Mouse (Mus musculus) limb, embryonic 13.5 days (tissue): Measurements from ENCODE around the gene Mgat5b. TPM values are rescaled to one million over a fixed set of nuclear protein-coding genes. Genes with fewer than 3 reads are reported as not detected.

Source experiments
- ATAC-seq: fragments of 200-750 bp; cut with Nextera tagmentation; 2 replicates; pipeline ENCODE4 v1.8.0; 2017; ENCODE audit warnings: low read depth, moderate number of reproducible peaks, moderate TSS enrichment; ENCODE audit not compliant: low FRiP score
- H3K27ac ChIP-seq: fragments of 300-500 bp; sonication (generic); 2 replicates; pipeline ENCODE4 v1.5.1; 2015; ENCODE audit warnings: inconsistent platforms, mild to moderate bottlenecking, moderate library complexity
- H3K27me3 ChIP-seq: fragments of 300-500 bp; sonication (generic); 2 replicates; pipeline ENCODE4 v1.6.1; 2015; ENCODE audit warnings: mild to moderate bottlenecking, inconsistent platforms
- H3K36me3 ChIP-seq: fragments of 300-500 bp; sonication (generic); 2 replicates; pipeline ENCODE4 v1.6.1; 2015; ENCODE audit warnings: inconsistent platforms, mild to moderate bottlenecking, moderate library complexity
- H3K4me1 ChIP-seq: fragments of 300-500 bp; sonication (generic); 2 replicates; pipeline ENCODE4 v1.6.1; 2015; ENCODE audit warnings: inconsistent platforms
- H3K4me2 ChIP-seq: fragments of 300-500 bp; sonication (generic); replicated peaks from 2 replicates; pipeline ENCODE4 v1.6.1; 2015; ENCODE audit warnings: inconsistent platforms, mild to moderate bottlenecking, moderate library complexity
- H3K4me3 ChIP-seq: fragments of 300-500 bp; sonication (generic); 2 replicates; pipeline ENCODE4 v1.5.1; 2015; ENCODE audit warnings: moderate library complexity, mild to moderate bottlenecking, inconsistent platforms
- H3K9ac ChIP-seq: fragments of 300-500 bp; sonication (generic); 2 replicates; pipeline ENCODE4 v1.6.1; 2015; ENCODE audit warnings: mild to moderate bottlenecking, inconsistent platforms
- H3K9me3 ChIP-seq: fragments of 300-500 bp; sonication (generic); 2 replicates; pipeline ENCODE4 v1.6.1; 2016; ENCODE audit warnings: inconsistent platforms
- WGBS: fragments of 180-500 bp; shearing (Covaris S2); methylation state at CpG from one replicate; pipeline ENCODE4 v1.1.7; 2015; 5-methylcytosine and 5-hydroxymethylcytosine counted together
- polyA plus RNA-seq: library from polyadenylated mRNA; unstranded; fragments of >200 nt; fragmentation: Nextera tagmentation; extraction: Ambion mirVana; gene quantifications from 2 replicates; pipeline ENCODE4 v1.2.1, GENCODE M21; 2015

Mgat5b gene
- polyA plus RNA-seq, 1 experiment from 2014 or later: 1.7 TPM

- WGBS: 97% methylated on average over 3 of the region's 3 CpGs
- H3K4me3 ChIP-seq: no peak overlapping the region
- no peaks in the 10 kb centered on the region for H3K36me3 ChIP-seq
- no peak for ATAC-seq
- H3K9me3 ChIP-seq: peaks cover 8% of the 10 kb centered on the region; the same call in 1 of the 2 replicates
- peaks cover 17% of the 10 kb centered on the region for H3K4me1 ChIP-seq
- peaks cover 9% of the 10 kb centered on the region; the same call in 1 of the 2 replicates for H3K27me3 ChIP-seq
- no peak overlapping the region for H3K9ac ChIP-seq
- H3K27ac ChIP-seq: no peak overlapping the region
- H3K4me2 ChIP-seq: no peak overlapping the region
Measured at GRCm38 (mm10) chr11:117023537-117023936, 104.9 kb downstream of the Mgat5b start.

GRCm38 (mm10) chr11:117027681-117028080, 109.0 kb downstream of the Mgat5b start:
- Histone ChIP-seq H3K9ac (no peak overlapping the region), H3K36me3 (no peaks in the 10 kb centered on the region), H3K4me3 (no peak overlapping the region), H3K4me1 (peaks cover 39% of the 10 kb centered on the region), H3K4me2 (no peak overlapping the region), H3K9me3 (peaks cover 8% of the 10 kb centered on the region; the same call in 1 of the 2 replicates), H3K27me3 (peaks cover 25% of the 10 kb centered on the region), H3K27ac (no peak overlapping the region)
- 0 out of 2 replicates have a peak, but pooled peaks have one; percentile 54 for ATAC-seq
- WGBS: 33% methylated on average over 10 of the region's 10 CpGs

- no peak for ATAC-seq
- WGBS: 61% methylated on average over 19 of the region's 19 CpGs
- Histone ChIP-seq H3K27me3 (peaks cover 25% of the 10 kb centered on the region), H3K4me1 (peaks cover 39% of the 10 kb centered on the region), H3K27ac (no peak overlapping the region), H3K9me3 (no peaks in the 10 kb centered on the region), H3K4me2 (no peak overlapping the region), H3K4me3 (no peak overlapping the region), H3K9ac (no peak overlapping the region), H3K36me3 (no peaks in the 10 kb centered on the region)
Measured at GRCm38 (mm10) chr11:117028861-117029568, 110.4 kb downstream of the Mgat5b start.

GRCm38 (mm10) chr11:117029569-117029955, 110.9 kb downstream of the Mgat5b start:
- Histone ChIP-seq H3K27me3 (peaks cover 25% of the 10 kb centered on the region), H3K4me3 (no peak overlapping the region), H3K4me2 (no peak overlapping the region), H3K36me3 (no peaks in the 10 kb centered on the region), H3K27ac (no peak overlapping the region), H3K9ac (no peak overlapping the region), H3K9me3 (no peaks in the 10 kb centered on the region), H3K4me1 (peaks cover 39% of the 10 kb centered on the region)
- no peak for ATAC-seq
- WGBS: 89% methylated on average over 3 of the region's 3 CpGs

GRCm38 (mm10) chr11:117030018-117030417, 111.4 kb downstream of the Mgat5b start:
- H3K27ac ChIP-seq: no peak overlapping the region
- H3K4me1 ChIP-seq: peaks cover 39% of the 10 kb centered on the region
- H3K4me2 ChIP-seq: no peak overlapping the region
- no peak for ATAC-seq
- 16% methylated on average over 3 of the region's 3 CpGs for WGBS
- H3K36me3 ChIP-seq: no peaks in the 10 kb centered on the region
- peaks cover 25% of the 10 kb centered on the region for H3K27me3 ChIP-seq
- H3K4me3 ChIP-seq: no peak overlapping the region
- H3K9me3 ChIP-seq: no peaks in the 10 kb centered on the region
- 0 out of 2 replicates have a peak overlapping the region, but pooled peaks have one; percentile 25 for H3K9ac ChIP-seq

- 41% methylated on average over 8 of the region's 8 CpGs for WGBS
- no peak overlapping the region for H3K4me3 ChIP-seq
- peaks cover 25% of the 10 kb centered on the region for H3K27me3 ChIP-seq
- no peak for ATAC-seq
- no peaks in the 10 kb centered on the region for H3K36me3 ChIP-seq
- H3K9me3 ChIP-seq: no peaks in the 10 kb centered on the region
- no peak overlapping the region for H3K4me2 ChIP-seq
- no peak overlapping the region for H3K27ac ChIP-seq
- peaks cover 40% of the 10 kb centered on the region for H3K4me1 ChIP-seq
- 0 out of 2 replicates have a peak overlapping the region, but pooled peaks have one; percentile 25 for H3K9ac ChIP-seq
Measured at GRCm38 (mm10) chr11:117030471-117031101, 111.9 kb downstream of the Mgat5b start.

- Histone ChIP-seq H3K9ac (no peak overlapping the region), H3K36me3 (no peaks in the 10 kb centered on the region)
- ATAC-seq: no peak
Measured at GRCm38 (mm10) chr11:117031249-117031648, 112.6 kb downstream of the Mgat5b start.

GRCm38 (mm10) chr11:117035661-117036336, 117.1 kb downstream of the Mgat5b start:
- Histone ChIP-seq H3K4me2 (no peak overlapping the region), H3K9me3 (no peaks in the 10 kb centered on the region), H3K27me3 (peaks cover 10% of the 10 kb centered on the region; the same call in 1 of the 2 replicates), H3K4me1 (peaks cover 26% of the 10 kb centered on the region), H3K36me3 (no peaks in the 10 kb centered on the region), H3K27ac (peak overlapping the region; percentile 45; the same call in 1 of the 2 replicates), H3K4me3 (no peak overlapping the region), H3K9ac (peak overlapping the region; percentile 43; the same call in 1 of the 2 replicates)
- 9% methylated on average over 11 of the region's 11 CpGs for WGBS
- no peak for ATAC-seq

More at GRCm38 (mm10) chr11:117031249-117031648, 112.6 kb downstream of the Mgat5b start:
- Histone ChIP-seq H3K4me2 (no peak overlapping the region), H3K27ac (no peak overlapping the region), H3K9me3 (no peaks in the 10 kb centered on the region), H3K27me3 (peaks cover 25% of the 10 kb centered on the region), H3K4me1 (peaks cover 47% of the 10 kb centered on the region), H3K4me3 (no peak overlapping the region)
- 35% methylated on average over 4 of the region's 4 CpGs for WGBS

Other genes starting within 250 kb of the Mgat5b start
- not detected in 2 replicates for gene St6galnac1, start 143.4 kb upstream of the Mgat5b start, polyA plus RNA-seq
- gene Mxra7, start 90.8 kb upstream of the Mgat5b start, polyA plus RNA-seq: 17.1 and 20.2 TPM in 2 replicates
- gene Mettl23, start 75.6 kb upstream of the Mgat5b start, polyA plus RNA-seq: 72.2 and 79.0 TPM in 2 replicates
- 76.6 and 82.6 TPM in 2 replicates for gene Jmjd6, start 75.4 kb upstream of the Mgat5b start, polyA plus RNA-seq
- 44.3 and 44.8 TPM in 2 replicates for gene Mfsd11, start 66.4 kb upstream of the Mgat5b start, polyA plus RNA-seq
- 789 and 792 TPM in 2 replicates for gene Srsf2, start 65.8 kb upstream of the Mgat5b start, polyA plus RNA-seq
- gene Sec14l1, start 196.3 kb downstream of the Mgat5b start, polyA plus RNA-seq: 61.2 and 65.4 TPM in 2 replicates